Mouse (Mus musculus) liver, embryonic 11.5 days (tissue): ENCODE data around the gene Luc7l3. TPM values are rescaled to one million over a fixed set of nuclear protein-coding genes. Genes with fewer than 3 reads are reported as not detected.

Experiments
- ATAC-seq: fragments of 200-750 bp; cut with Nextera tagmentation; replicated peaks from 2 replicates; pipeline ENCODE4 v1.8.0; 2017; ENCODE audit warnings: moderate number of reproducible peaks, mild to moderate bottlenecking, moderate TSS enrichment, moderate library complexity; ENCODE audit not compliant: low FRiP score
- DNase-seq: peaks from one replicate; pipeline ENCODE4 v3.0.0-alpha.2; 2017; ENCODE audit warnings: low spot score
- H3K27ac ChIP-seq: fragments of 300-500 bp; sonication (generic); 2 replicates; pipeline ENCODE4 v1.5.1; 2014; ENCODE audit warnings: mild to moderate bottlenecking, low read depth, low read length, control low read depth
- H3K27me3 ChIP-seq: fragments of 300-500 bp; sonication (generic); replicated peaks from 2 replicates; pipeline ENCODE4 v1.6.1; 2014; ENCODE audit warnings: low read length, mixed read lengths; ENCODE audit not compliant: control insufficient read depth, insufficient read depth
- H3K36me3 ChIP-seq: fragments of 300-500 bp; sonication (generic); 2 replicates; pipeline ENCODE4 v1.6.1; 2014; ENCODE audit warnings: mild to moderate bottlenecking, low read length, moderate library complexity, mixed read lengths; ENCODE audit not compliant: control insufficient read depth, insufficient read depth
- H3K4me1 ChIP-seq: fragments of 300-500 bp; sonication (generic); replicated peaks from 2 replicates; pipeline ENCODE4 v1.6.1; 2014; ENCODE audit warnings: low read length, mixed read lengths; ENCODE audit not compliant: control insufficient read depth, insufficient read depth
- H3K4me2 ChIP-seq: fragments of 300-500 bp; sonication (generic); 2 replicates; pipeline ENCODE4 v1.6.1; 2014; ENCODE audit warnings: mild to moderate bottlenecking, control low read depth, moderate library complexity
- H3K4me3 ChIP-seq: fragments of 300-500 bp; sonication (generic); 2 replicates; pipeline ENCODE4 v1.5.1; 2014; ENCODE audit warnings: low read depth, low read length, control low read depth
- H3K9ac ChIP-seq: fragments of 300-500 bp; sonication (generic); 2 replicates; pipeline ENCODE4 v1.6.1; 2014; ENCODE audit warnings: low read depth, low read length, control low read depth
- H3K9me3 ChIP-seq: fragments of 300-500 bp; sonication (generic); 2 replicates; pipeline ENCODE4 v1.6.1; 2016; ENCODE audit warnings: low read length, inconsistent platforms, mixed read lengths; ENCODE audit not compliant: control insufficient read depth
- WGBS: fragments of 180-500 bp; shearing (Covaris S2); extraction: QIAGEN DNeasy Blood & Tissue Kit; methylation state at CpG from one replicate; pipeline ENCODE4 v1.1.7; 2014; 5-methylcytosine and 5-hydroxymethylcytosine counted together
- polyA plus RNA-seq: library from polyadenylated mRNA; unstranded; fragments of >200 nt; fragmentation: Nextera tagmentation; extraction: Ambion mirVana; gene quantifications from 2 replicates; pipeline ENCODE4 v1.2.1, GENCODE M21; 2014

Luc7l3 gene
- polyA plus RNA-seq, 1 experiment from 2014 or later, result 97.6 TPM

DNA sequence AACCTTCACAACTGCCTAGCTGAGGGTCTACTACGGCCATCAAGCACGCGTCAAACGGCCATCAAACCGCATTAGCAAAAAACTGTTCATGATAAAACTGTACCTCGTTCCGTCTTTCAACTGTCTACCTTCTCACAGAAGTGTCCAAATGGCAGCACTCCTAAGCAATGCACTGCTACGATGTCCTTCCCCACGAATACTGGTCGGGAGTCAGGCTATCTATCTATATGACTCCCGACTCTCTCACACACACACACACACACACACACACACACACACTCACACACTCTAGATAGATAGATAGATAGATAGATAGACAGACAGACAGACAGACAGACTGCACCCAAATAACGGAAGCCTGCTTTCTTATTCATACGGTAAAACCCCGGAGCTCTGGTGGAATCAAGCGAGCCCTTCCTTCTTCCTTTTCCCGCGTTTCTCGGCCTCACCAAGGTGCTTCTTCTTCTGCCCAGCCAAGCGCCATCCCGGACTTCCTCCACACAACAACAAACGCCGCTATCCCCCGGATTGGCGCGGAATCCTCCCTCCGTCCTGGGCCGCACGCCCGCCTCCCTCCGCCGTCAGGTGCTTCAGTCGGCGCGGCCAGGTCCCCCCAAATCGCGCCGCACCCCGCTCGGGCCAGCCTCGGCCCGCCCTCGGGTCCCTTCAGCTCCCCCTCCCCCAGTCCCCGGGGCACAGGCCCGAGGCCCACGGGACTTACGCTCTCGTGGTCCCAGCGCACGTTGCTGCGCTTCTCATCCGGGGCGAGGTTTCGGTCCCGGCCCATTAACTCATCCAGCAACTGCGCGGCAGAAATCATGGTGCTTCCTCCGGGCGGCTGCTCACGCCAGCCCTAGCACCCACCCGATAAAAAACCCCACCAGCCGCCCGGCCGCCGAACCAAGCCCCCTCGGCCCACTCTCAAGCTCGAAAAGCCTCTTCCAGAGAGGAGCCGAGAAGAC lies 538 bp downstream of the Luc7l3 start:
- Histone ChIP-seq H3K27me3 (no peaks in the 10 kb centered on the region), H3K9me3 (no peaks in the 10 kb centered on the region), H3K36me3 (peaks cover 4% of the 10 kb centered on the region; the same call in 1 of the 2 replicates), H3K4me1 (peaks cover 33% of the 10 kb centered on the region), H3K4me2 (peak overlapping the region; percentile 78), H3K9ac (peak overlapping the region; percentile 100), H3K27ac (peak overlapping the region; percentile 96), H3K4me3 (peak overlapping the region; percentile 99)
- ATAC-seq (peak; percentile 62), DNase-seq (peak; percentile 65)
- WGBS, result under 1% methylated on average over 67 of the region's 67 CpGs

GRCm38 (mm10) chr11:94318056-94318455 lies 3.7 kb downstream of the Luc7l3 start:
- Histone ChIP-seq H3K4me3 (0 out of 2 replicates have a peak overlapping the region, but pooled peaks have one; percentile 5), H3K27me3 (no peaks in the 10 kb centered on the region), H3K4me1 (peaks cover 58% of the 10 kb centered on the region), H3K9me3 (no peaks in the 10 kb centered on the region), H3K36me3 (peaks cover 4% of the 10 kb centered on the region; the same call in 1 of the 2 replicates), H3K9ac (no peak overlapping the region), H3K27ac (no peak overlapping the region), H3K4me2 (peak overlapping the region; percentile 26)
- no peak for DNase-seq
- ATAC-seq, result no peak
- WGBS, result 68% methylated on average over 5 of the region's 5 CpGs

DNA sequence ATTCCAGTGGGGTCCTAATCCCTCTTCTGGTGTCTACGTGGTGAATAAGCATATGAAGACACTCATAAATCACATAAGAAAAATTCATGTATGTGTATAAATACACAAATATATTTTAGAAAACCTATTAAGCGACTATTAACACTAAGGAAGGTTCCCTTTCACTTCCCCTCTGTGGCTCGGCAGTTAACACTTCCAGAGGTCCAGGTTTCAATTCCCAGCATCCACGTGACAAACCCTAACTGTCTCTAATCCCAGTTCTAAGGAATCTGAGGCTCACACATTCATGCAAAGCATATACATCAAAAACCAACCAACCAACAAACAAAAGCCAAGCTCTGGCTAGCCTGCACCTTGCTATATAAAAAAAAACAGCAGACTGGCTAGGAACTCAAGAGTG lies 4.3 kb downstream of the Luc7l3 start:
- Histone ChIP-seq H3K36me3 (peaks cover 4% of the 10 kb centered on the region; the same call in 1 of the 2 replicates), H3K4me1 (peaks cover 55% of the 10 kb centered on the region), H3K27ac (no peak overlapping the region), H3K9ac (no peak overlapping the region), H3K9me3 (no peaks in the 10 kb centered on the region), H3K27me3 (no peaks in the 10 kb centered on the region), H3K4me2 (peak overlapping the region; percentile 26), H3K4me3 (no peak overlapping the region)
- DNase-seq (no peak), ATAC-seq (no peak)
- 56% methylated on average over 4 of the region's 4 CpGs for WGBS

GRCm38 (mm10) chr11:94317014-94317413 lies 4.8 kb downstream of the Luc7l3 start:
- no peak overlapping the region for H3K27ac ChIP-seq
- no peaks in the 10 kb centered on the region for H3K27me3 ChIP-seq
- ATAC-seq, result no peak
- DNase-seq, result no peak
- peak overlapping the region; percentile 32; the same call in 1 of the 2 replicates for H3K4me2 ChIP-seq
- H3K9ac ChIP-seq, result no peak overlapping the region
- H3K4me1 ChIP-seq, result peaks cover 53% of the 10 kb centered on the region
- 72% methylated on average over 1 of the region's 1 CpGs for WGBS
- H3K36me3 ChIP-seq, result peaks cover 4% of the 10 kb centered on the region; the same call in 1 of the 2 replicates
- H3K9me3 ChIP-seq, result no peaks in the 10 kb centered on the region
- H3K4me3 ChIP-seq, result no peak overlapping the region

DNA sequence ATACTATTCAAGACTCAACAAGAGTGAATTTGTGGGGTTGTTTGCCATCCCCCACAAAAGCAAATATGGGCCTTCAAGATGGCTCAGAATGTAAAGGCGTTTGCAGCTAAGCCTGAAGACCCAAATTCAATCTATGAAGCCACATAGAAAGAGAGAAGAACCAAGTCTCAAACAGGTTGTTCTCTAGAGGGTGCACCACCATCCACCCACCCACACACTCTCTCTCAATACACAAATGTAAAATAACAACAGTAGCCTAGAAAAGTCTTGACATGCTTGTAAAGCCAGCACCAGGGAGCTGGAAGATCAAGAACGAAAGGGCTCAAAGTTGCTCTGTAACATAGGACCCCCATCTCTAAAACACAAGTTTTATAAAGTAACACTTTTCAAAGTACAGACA lies 5.3 kb downstream of the Luc7l3 start:
- H3K4me1 ChIP-seq, result peaks cover 55% of the 10 kb centered on the region
- no peak overlapping the region for H3K9ac ChIP-seq
- DNase-seq, result no peak
- H3K4me3 ChIP-seq, result no peak overlapping the region
- peak overlapping the region; percentile 32 for H3K4me2 ChIP-seq
- H3K27me3 ChIP-seq, result no peaks in the 10 kb centered on the region
- H3K27ac ChIP-seq, result no peak overlapping the region
- ATAC-seq, result no peak
- H3K36me3 ChIP-seq, result peaks cover 4% of the 10 kb centered on the region; the same call in 1 of the 2 replicates
- no peaks in the 10 kb centered on the region for H3K9me3 ChIP-seq
- 76% methylated on average over 2 of the region's 2 CpGs for WGBS

DNA sequence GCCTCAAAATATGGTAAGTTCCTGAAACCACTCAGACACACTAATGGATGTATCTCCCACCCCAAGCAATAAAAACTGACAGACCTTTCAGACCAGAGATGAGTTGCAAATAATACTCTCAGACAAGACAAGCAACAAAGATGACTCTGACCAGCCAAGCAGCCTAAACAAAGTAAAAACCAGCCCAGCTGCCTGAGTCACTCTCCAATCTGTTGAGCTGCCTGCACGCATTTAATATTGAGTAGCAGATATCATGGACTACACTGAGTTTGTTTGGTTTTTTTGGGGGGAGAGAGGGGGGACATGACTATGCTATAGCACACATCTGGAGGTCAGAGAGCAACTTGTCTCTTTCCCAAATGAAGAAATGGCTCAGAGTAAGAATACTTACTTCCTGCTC lies 6.5 kb downstream of the Luc7l3 start:
- Histone ChIP-seq H3K27ac (peak overlapping the region; percentile 54; the same call in 1 of the 2 replicates), H3K4me1 (peaks cover 62% of the 10 kb centered on the region), H3K4me3 (no peak overlapping the region), H3K9ac (no peak overlapping the region), H3K27me3 (no peaks in the 10 kb centered on the region), H3K9me3 (no peaks in the 10 kb centered on the region), H3K4me2 (peak overlapping the region; percentile 46), H3K36me3 (peaks cover 4% of the 10 kb centered on the region; the same call in 1 of the 2 replicates)
- DNase-seq (no peak), ATAC-seq (no peak)
- 29% methylated on average over 1 of the region's 1 CpGs for WGBS

DNA sequence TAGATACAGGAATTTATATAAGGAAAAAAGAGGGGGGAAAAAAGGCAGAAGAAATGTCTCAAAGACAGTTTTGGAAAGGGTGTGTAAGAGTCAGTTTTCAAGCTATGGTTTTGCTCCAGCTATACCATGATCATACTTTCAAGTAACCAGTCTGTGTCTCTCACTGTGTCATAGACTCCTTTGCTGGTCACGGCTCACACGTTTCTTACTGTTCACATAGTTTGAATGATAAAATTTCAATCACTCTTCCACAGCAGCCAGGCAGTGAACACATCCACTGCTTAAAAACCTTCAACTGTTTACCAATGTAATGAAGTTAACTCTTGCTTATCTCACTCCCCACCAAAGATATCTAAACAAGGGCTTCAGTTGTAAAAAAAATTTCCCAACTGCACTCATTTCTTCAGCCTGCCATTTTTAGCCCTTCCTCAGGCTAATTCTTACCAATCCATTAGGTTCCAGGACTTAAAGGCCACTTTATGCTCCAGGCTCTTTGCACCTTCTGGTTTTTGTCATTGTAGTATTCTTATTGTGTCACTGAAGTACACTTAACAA lies 7.6 kb downstream of the Luc7l3 start:
- ATAC-seq (peak; percentile 44), DNase-seq (no peak)
- H3K9me3 ChIP-seq, result no peaks in the 10 kb centered on the region
- H3K4me2 ChIP-seq, result peak overlapping the region; percentile 46
- H3K4me3 ChIP-seq, result no peak overlapping the region
- 47% methylated on average over 2 of the region's 2 CpGs for WGBS
- H3K36me3 ChIP-seq, result no peaks in the 10 kb centered on the region
- peaks cover 56% of the 10 kb centered on the region for H3K4me1 ChIP-seq
- H3K9ac ChIP-seq, result no peak overlapping the region
- no peaks in the 10 kb centered on the region for H3K27me3 ChIP-seq
- H3K27ac ChIP-seq, result peak overlapping the region; percentile 26; the same call in 1 of the 2 replicates

- Histone ChIP-seq H3K4me2 (no peak overlapping the region), H3K36me3 (peaks cover 3% of the 10 kb centered on the region), H3K4me3 (no peak overlapping the region), H3K27me3 (no peaks in the 10 kb centered on the region), H3K9me3 (no peaks in the 10 kb centered on the region), H3K4me1 (peaks cover 49% of the 10 kb centered on the region), H3K9ac (no peak overlapping the region), H3K27ac (no peak overlapping the region)
- DNase-seq, result no peak
- ATAC-seq, result no peak
- 76% methylated on average over 1 of the region's 1 CpGs for WGBS
Measured at GRCm38 (mm10) chr11:94312733-94313132, 9.1 kb downstream of the Luc7l3 start.
